Mouse (Mus musculus): ENCODE results near the gene Ifit2. TPM values are rescaled to one million over a fixed set of nuclear protein-coding genes. Genes with fewer than 3 reads are reported as not detected.

Gene Ifit2
- polyA plus RNA-seq, 1 experiment from 2014 or later, result 6.4 TPM

GRCm38 (mm10) chr19:34553021-34553420, 2.5 kb downstream of the Ifit2 start:
- Histone ChIP-seq H3K4me2 (ENCODE audit: low read depth, low read length, severe bottlenecking) (no peak overlapping the region), H3K36me3 (ENCODE audit: control insufficient read depth, insufficient read depth, low read length) (no peaks in the 10 kb centered on the region), H3K27ac (ENCODE audit: low read depth, low read length) (no peak overlapping the region), H3K9ac (ENCODE audit: low read length) (no peak overlapping the region), H3K9me3 (ENCODE audit: control insufficient read depth, low read length) (no peaks in the 10 kb centered on the region; the same call in 1 of the 2 replicates), H3K4me3 (ENCODE audit: low read depth, low read length) (no peak overlapping the region), H3K27me3 (ENCODE audit: control insufficient read depth, insufficient read depth, low read length) (no peaks in the 10 kb centered on the region), H3K4me1 (replicated peaks; ENCODE audit: control insufficient read depth, insufficient read depth, low read length) (no peaks in the 10 kb centered on the region; the same call in 1 of the 2 replicates)
- ATAC-seq (replicated peaks; ENCODE audit: low FRiP score) (no peak), DNase-seq (ENCODE audit: low spot score) (no peak)
- 56% methylated on average over 6 of the region's 6 CpGs for WGBS

- Histone ChIP-seq H3K9ac (ENCODE audit: low read length) (no peak overlapping the region), H3K36me3 (ENCODE audit: control insufficient read depth, insufficient read depth, low read length) (no peaks in the 10 kb centered on the region), H3K4me2 (ENCODE audit: low read depth, low read length, severe bottlenecking) (no peak overlapping the region), H3K4me3 (ENCODE audit: low read depth, low read length) (no peak overlapping the region), H3K27me3 (ENCODE audit: control insufficient read depth, insufficient read depth, low read length) (no peaks in the 10 kb centered on the region), H3K27ac (ENCODE audit: low read depth, low read length) (no peak overlapping the region), H3K9me3 (ENCODE audit: control insufficient read depth, low read length) (no peaks in the 10 kb centered on the region; the same call in 1 of the 2 replicates), H3K4me1 (replicated peaks; ENCODE audit: control insufficient read depth, insufficient read depth, low read length) (no peaks in the 10 kb centered on the region; the same call in 1 of the 2 replicates)
- 69% methylated on average over 3 of the region's 3 CpGs for WGBS
- no peak for DNase-seq (ENCODE audit: low spot score)
- no peak for ATAC-seq (replicated peaks; ENCODE audit: low FRiP score)
Observed at GRCm38 (mm10) chr19:34553522-34553921, 3.0 kb downstream of the Ifit2 start.

GRCm38 (mm10) chr19:34554061-34554460, 3.6 kb downstream of the Ifit2 start:
- H3K27ac ChIP-seq (ENCODE audit: low read depth, low read length), result no peak overlapping the region
- no peaks in the 10 kb centered on the region; the same call in 1 of the 2 replicates for H3K9me3 ChIP-seq (ENCODE audit: control insufficient read depth, low read length)
- no peak overlapping the region for H3K4me2 ChIP-seq (ENCODE audit: low read depth, low read length, severe bottlenecking)
- H3K4me1 ChIP-seq (replicated peaks; ENCODE audit: control insufficient read depth, insufficient read depth, low read length), result no peaks in the 10 kb centered on the region; the same call in 1 of the 2 replicates
- no peak for DNase-seq (ENCODE audit: low spot score)
- no peak overlapping the region for H3K9ac ChIP-seq (ENCODE audit: low read length)
- H3K27me3 ChIP-seq (ENCODE audit: control insufficient read depth, insufficient read depth, low read length), result no peaks in the 10 kb centered on the region
- no peaks in the 10 kb centered on the region for H3K36me3 ChIP-seq (ENCODE audit: control insufficient read depth, insufficient read depth, low read length)
- no peak overlapping the region for H3K4me3 ChIP-seq (ENCODE audit: low read depth, low read length)
- ATAC-seq (replicated peaks; ENCODE audit: low FRiP score), result no peak

GRCm38 (mm10) chr19:34556621-34557020, 6.1 kb downstream of the Ifit2 start:
- ATAC-seq (replicated peaks; ENCODE audit: low FRiP score), result no peak
- Histone ChIP-seq H3K27me3 (ENCODE audit: control insufficient read depth, insufficient read depth, low read length) (no peaks in the 10 kb centered on the region), H3K4me1 (replicated peaks; ENCODE audit: control insufficient read depth, insufficient read depth, low read length) (no peaks in the 10 kb centered on the region; the same call in 1 of the 2 replicates), H3K4me2 (ENCODE audit: low read depth, low read length, severe bottlenecking) (no peak overlapping the region), H3K27ac (ENCODE audit: low read depth, low read length) (no peak overlapping the region), H3K4me3 (ENCODE audit: low read depth, low read length) (no peak overlapping the region), H3K36me3 (ENCODE audit: control insufficient read depth, insufficient read depth, low read length) (no peaks in the 10 kb centered on the region), H3K9me3 (ENCODE audit: control insufficient read depth, low read length) (no peaks in the 10 kb centered on the region; the same call in 1 of the 2 replicates), H3K9ac (ENCODE audit: low read length) (no peak overlapping the region)
- DNase-seq (ENCODE audit: low spot score), result no peak
- 71% methylated on average over 3 of the region's 3 CpGs for WGBS

- Histone ChIP-seq H3K27me3 (ENCODE audit: control insufficient read depth, insufficient read depth, low read length) (no peaks in the 10 kb centered on the region), H3K9ac (ENCODE audit: low read length) (no peak overlapping the region), H3K9me3 (ENCODE audit: control insufficient read depth, low read length) (no peaks in the 10 kb centered on the region), H3K4me3 (ENCODE audit: low read depth, low read length) (no peak overlapping the region), H3K4me2 (ENCODE audit: low read depth, low read length, severe bottlenecking) (no peak overlapping the region), H3K36me3 (ENCODE audit: control insufficient read depth, insufficient read depth, low read length) (no peaks in the 10 kb centered on the region), H3K4me1 (replicated peaks; ENCODE audit: control insufficient read depth, insufficient read depth, low read length) (no peaks in the 10 kb centered on the region), H3K27ac (ENCODE audit: low read depth, low read length) (no peak overlapping the region)
- ATAC-seq (replicated peaks; ENCODE audit: low FRiP score) (no peak), DNase-seq (ENCODE audit: low spot score) (no peak)
Observed at GRCm38 (mm10) chr19:34562556-34562955, 12.1 kb downstream of the Ifit2 start.

GRCm38 (mm10) chr19:34566178-34566784, 15.8 kb downstream of the Ifit2 start:
- no peaks in the 10 kb centered on the region for H3K4me1 ChIP-seq (replicated peaks; ENCODE audit: control insufficient read depth, insufficient read depth, low read length)
- no peak overlapping the region for H3K4me2 ChIP-seq (ENCODE audit: low read depth, low read length, severe bottlenecking)
- DNase-seq (ENCODE audit: low spot score), result no peak
- H3K9ac ChIP-seq (ENCODE audit: low read length), result no peak overlapping the region
- H3K27me3 ChIP-seq (ENCODE audit: control insufficient read depth, insufficient read depth, low read length), result no peaks in the 10 kb centered on the region
- ATAC-seq (replicated peaks; ENCODE audit: low FRiP score), result no peak
- H3K4me3 ChIP-seq (ENCODE audit: low read depth, low read length), result no peak overlapping the region
- H3K9me3 ChIP-seq (ENCODE audit: control insufficient read depth, low read length), result no peaks in the 10 kb centered on the region
- no peaks in the 10 kb centered on the region for H3K36me3 ChIP-seq (ENCODE audit: control insufficient read depth, insufficient read depth, low read length)
- H3K27ac ChIP-seq (ENCODE audit: low read depth, low read length), result no peak overlapping the region
- 76% methylated on average over 1 of the region's 1 CpGs for WGBS

GRCm38 (mm10) chr19:34568988-34569895, 18.7 kb downstream of the Ifit2 start:
- Histone ChIP-seq H3K36me3 (ENCODE audit: control insufficient read depth, insufficient read depth, low read length) (no peaks in the 10 kb centered on the region), H3K4me1 (replicated peaks; ENCODE audit: control insufficient read depth, insufficient read depth, low read length) (no peaks in the 10 kb centered on the region), H3K9me3 (ENCODE audit: control insufficient read depth, low read length) (no peaks in the 10 kb centered on the region), H3K4me3 (ENCODE audit: low read depth, low read length) (no peak overlapping the region), H3K4me2 (ENCODE audit: low read depth, low read length, severe bottlenecking) (no peak overlapping the region), H3K27ac (ENCODE audit: low read depth, low read length) (no peak overlapping the region), H3K9ac (ENCODE audit: low read length) (no peak overlapping the region), H3K27me3 (ENCODE audit: control insufficient read depth, insufficient read depth, low read length) (no peaks in the 10 kb centered on the region)
- DNase-seq (ENCODE audit: low spot score), result no peak
- no peak for ATAC-seq (replicated peaks; ENCODE audit: low FRiP score)
- WGBS, result 81% methylated on average over 7 of the region's 7 CpGs

- DNase-seq (ENCODE audit: low spot score) (no peak), ATAC-seq (replicated peaks; ENCODE audit: low FRiP score) (no peak)
- Histone ChIP-seq H3K4me3 (ENCODE audit: low read depth, low read length) (no peak overlapping the region), H3K4me2 (ENCODE audit: low read depth, low read length, severe bottlenecking) (no peak overlapping the region), H3K9me3 (ENCODE audit: control insufficient read depth, low read length) (no peaks in the 10 kb centered on the region), H3K9ac (ENCODE audit: low read length) (no peak overlapping the region), H3K27me3 (ENCODE audit: control insufficient read depth, insufficient read depth, low read length) (no peaks in the 10 kb centered on the region), H3K36me3 (ENCODE audit: control insufficient read depth, insufficient read depth, low read length) (no peaks in the 10 kb centered on the region), H3K4me1 (replicated peaks; ENCODE audit: control insufficient read depth, insufficient read depth, low read length) (no peaks in the 10 kb centered on the region), H3K27ac (ENCODE audit: low read depth, low read length) (no peak overlapping the region)
- 82% methylated on average over 4 of the region's 4 CpGs for WGBS
Observed at GRCm38 (mm10) chr19:34569896-34570476, 19.5 kb downstream of the Ifit2 start.

Measured in forebrain, embryonic 11.5 days (tissue).